Mouse (Mus musculus) forebrain, embryonic 10.5 days (tissue): Measurements from ENCODE around the gene Nfix. TPM values are rescaled to one million over a fixed set of nuclear protein-coding genes. Genes with fewer than 3 reads are reported as not detected.

Source experiments
- DNase-seq: peaks from one replicate; pipeline ENCODE4 v3.0.0-alpha.2; 2017; ENCODE audit warnings: low spot score; ENCODE audit errors: extremely low spot score
- H3K27ac ChIP-seq: fragments of 300-500 bp; sonication (generic); 2 replicates; pipeline ENCODE4 v1.5.1; 2016; ENCODE audit warnings: mild to moderate bottlenecking
- H3K27me3 ChIP-seq: fragments of 300-500 bp; sonication (generic); 2 replicates; pipeline ENCODE4 v1.6.1; 2016; ENCODE audit warnings: mild to moderate bottlenecking; ENCODE audit not compliant: poor library complexity, severe bottlenecking
- H3K36me3 ChIP-seq: fragments of 300-500 bp; sonication (generic); replicated peaks from 2 replicates; pipeline ENCODE4 v1.6.1; 2016; ENCODE audit warnings: mild to moderate bottlenecking, moderate library complexity
- H3K4me1 ChIP-seq: fragments of 300-500 bp; sonication (generic); 2 replicates; pipeline ENCODE4 v1.6.1; 2016
- H3K4me3 ChIP-seq: fragments of 300-500 bp; sonication (generic); 2 replicates; pipeline ENCODE4 v1.5.1; 2016; ENCODE audit warnings: mild to moderate bottlenecking, moderate library complexity
- H3K9me3 ChIP-seq: fragments of 300-500 bp; sonication (generic); 2 replicates; pipeline ENCODE4 v1.6.1; 2016; ENCODE audit warnings: mild to moderate bottlenecking, moderate library complexity
- WGBS: fragments of 180-500 bp; shearing (Covaris S2); methylation state at CpG from one replicate; pipeline ENCODE4 v1.1.7; 2016; 5-methylcytosine and 5-hydroxymethylcytosine counted together
- polyA plus RNA-seq: library from polyadenylated mRNA; unstranded; fragments of >200 nt; fragmentation: Nextera tagmentation; extraction: Ambion mirVana; gene quantifications from 2 replicates; pipeline ENCODE4 v1.2.1, GENCODE M21; 2016

The Nfix gene
- polyA plus RNA-seq, 1 experiment from 2014 or later = 1.8 TPM

DNA sequence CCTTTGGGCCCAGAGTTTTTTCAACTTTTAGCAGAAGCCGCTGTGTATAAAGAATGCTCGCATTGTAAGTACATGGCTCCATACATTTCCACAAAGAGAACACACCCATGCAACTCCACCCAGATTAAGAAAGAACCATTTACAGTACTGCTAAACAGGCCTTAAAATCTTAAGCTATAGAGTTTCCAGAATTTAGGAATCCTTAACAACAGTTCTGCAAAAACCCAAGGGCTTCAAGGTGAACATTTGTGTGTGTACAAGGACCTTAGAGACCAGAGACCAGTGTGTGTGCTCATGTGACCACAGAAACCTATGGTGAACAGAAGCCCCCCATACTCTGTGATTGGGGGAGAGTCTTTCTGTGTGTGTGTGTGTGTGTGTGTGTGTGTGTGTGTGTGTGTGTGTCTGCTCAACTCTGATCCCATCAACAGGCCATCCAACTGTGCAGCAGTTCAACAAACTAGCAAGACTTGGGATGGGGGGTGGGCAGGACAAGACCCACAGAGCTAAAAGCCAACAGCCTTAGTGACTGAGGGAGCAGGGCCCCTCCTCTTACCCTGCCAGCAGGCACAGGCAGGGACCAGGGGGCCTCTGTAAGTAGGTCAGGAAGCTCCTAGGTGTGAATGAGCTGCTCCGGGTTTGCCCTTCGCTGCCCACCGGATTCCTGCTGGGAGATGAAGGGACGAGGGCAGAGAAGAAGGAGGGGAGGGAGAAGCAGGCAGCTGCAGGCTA is 19.0 kb downstream of the Nfix start:
- peaks cover 100% of the 10 kb centered on the region for H3K27me3 ChIP-seq
- 3% methylated on average over 6 of the region's 6 CpGs for WGBS
- peaks cover 56% of the 10 kb centered on the region for H3K4me1 ChIP-seq
- no peak overlapping the region for H3K4me3 ChIP-seq
- peak; percentile 30 for DNase-seq
- H3K27ac ChIP-seq = no peak overlapping the region
- no peaks in the 10 kb centered on the region for H3K9me3 ChIP-seq
- no peaks in the 10 kb centered on the region for H3K36me3 ChIP-seq

DNA sequence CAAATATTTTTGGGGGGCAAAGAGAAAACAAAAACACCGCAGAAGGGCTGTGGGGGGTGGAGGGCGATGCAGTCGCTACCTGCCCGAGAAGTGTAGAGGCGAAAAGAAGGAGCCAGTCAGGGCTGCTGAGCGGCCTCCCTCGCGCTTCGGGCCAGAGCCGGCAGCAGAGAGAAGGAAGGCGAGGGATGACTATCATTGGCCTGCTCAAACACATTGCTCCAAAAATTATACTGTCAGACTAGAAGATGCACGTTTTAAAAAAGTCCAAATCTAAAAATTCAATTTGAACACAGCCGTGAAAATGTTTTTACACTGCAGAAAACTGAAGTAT is 20.0 kb downstream of the Nfix start:
- no peak for DNase-seq
- Histone ChIP-seq H3K9me3 (no peaks in the 10 kb centered on the region), H3K27me3 (peaks cover 100% of the 10 kb centered on the region), H3K4me3 (peak overlapping the region; percentile 18; the same call in 1 of the 2 replicates), H3K27ac (no peak overlapping the region), H3K4me1 (peaks cover 56% of the 10 kb centered on the region), H3K36me3 (no peaks in the 10 kb centered on the region)
- under 1% methylated on average over 13 of the region's 13 CpGs for WGBS

GRCm38 (mm10) chr8:84779519-84780224 is 20.5 kb downstream of the Nfix start:
- WGBS = 1% methylated on average over 19 of the region's 19 CpGs

GRCm38 (mm10) chr8:84778638-84779380 is 21.3 kb downstream of the Nfix start:
- DNase-seq = no peak

More at GRCm38 (mm10) chr8:84779519-84780224, 20.5 kb downstream of the Nfix start:
- Histone ChIP-seq H3K27me3 (peaks cover 100% of the 10 kb centered on the region), H3K4me3 (peak overlapping the region; percentile 18; the same call in 1 of the 2 replicates), H3K4me1 (peaks cover 58% of the 10 kb centered on the region), H3K9me3 (no peaks in the 10 kb centered on the region), H3K36me3 (no peaks in the 10 kb centered on the region), H3K27ac (peak overlapping the region; percentile 51; the same call in 1 of the 2 replicates)
- DNase-seq = peak; percentile 46

GRCm38 (mm10) chr8:84777899-84778637 is 22.1 kb downstream of the Nfix start:
- H3K9me3 ChIP-seq = no peaks in the 10 kb centered on the region
- peaks cover 100% of the 10 kb centered on the region for H3K27me3 ChIP-seq
- DNase-seq = no peak
- WGBS = 3% methylated on average over 10 of the region's 10 CpGs
- peaks cover 68% of the 10 kb centered on the region for H3K4me1 ChIP-seq
- no peak overlapping the region for H3K27ac ChIP-seq
- no peaks in the 10 kb centered on the region for H3K36me3 ChIP-seq
- no peak overlapping the region for H3K4me3 ChIP-seq

More at GRCm38 (mm10) chr8:84778638-84779380, 21.3 kb downstream of the Nfix start:
- Histone ChIP-seq H3K9me3 (no peaks in the 10 kb centered on the region), H3K27me3 (peaks cover 100% of the 10 kb centered on the region), H3K27ac (no peak overlapping the region), H3K4me1 (peaks cover 60% of the 10 kb centered on the region), H3K4me3 (no peak overlapping the region), H3K36me3 (no peaks in the 10 kb centered on the region)
- 2% methylated on average over 11 of the region's 11 CpGs for WGBS

GRCm38 (mm10) chr8:84776569-84776968 is 23.6 kb downstream of the Nfix start:
- no peaks in the 10 kb centered on the region for H3K9me3 ChIP-seq
- 0% methylated on average over 1 of the region's 1 CpGs for WGBS
- no peak overlapping the region for H3K4me3 ChIP-seq
- peaks cover 78% of the 10 kb centered on the region for H3K4me1 ChIP-seq
- DNase-seq = no peak
- H3K27ac ChIP-seq = no peak overlapping the region
- H3K36me3 ChIP-seq = no peaks in the 10 kb centered on the region
- H3K27me3 ChIP-seq = peaks cover 100% of the 10 kb centered on the region

- Histone ChIP-seq H3K27ac (peak overlapping the region; percentile 8; the same call in 1 of the 2 replicates), H3K4me1 (peaks cover 80% of the 10 kb centered on the region), H3K9me3 (no peaks in the 10 kb centered on the region), H3K4me3 (no peak overlapping the region), H3K36me3 (no peaks in the 10 kb centered on the region), H3K27me3 (peaks cover 100% of the 10 kb centered on the region)
- 3% methylated on average over 7 of the region's 7 CpGs for WGBS
- DNase-seq = no peak
These were observed 24.5 kb downstream of the Nfix start for GRCm38 (mm10) chr8:84775621-84776113.

GRCm38 (mm10) chr8:84775105-84775591 is 25.0 kb downstream of the Nfix start:
- Histone ChIP-seq H3K36me3 (no peaks in the 10 kb centered on the region), H3K4me3 (peak overlapping the region; percentile 11; the same call in 1 of the 2 replicates), H3K9me3 (no peaks in the 10 kb centered on the region), H3K4me1 (peaks cover 81% of the 10 kb centered on the region), H3K27ac (peak overlapping the region; percentile 8; the same call in 1 of the 2 replicates), H3K27me3 (peaks cover 100% of the 10 kb centered on the region)
- 2% methylated on average over 13 of the region's 13 CpGs for WGBS
- no peak for DNase-seq

DNA sequence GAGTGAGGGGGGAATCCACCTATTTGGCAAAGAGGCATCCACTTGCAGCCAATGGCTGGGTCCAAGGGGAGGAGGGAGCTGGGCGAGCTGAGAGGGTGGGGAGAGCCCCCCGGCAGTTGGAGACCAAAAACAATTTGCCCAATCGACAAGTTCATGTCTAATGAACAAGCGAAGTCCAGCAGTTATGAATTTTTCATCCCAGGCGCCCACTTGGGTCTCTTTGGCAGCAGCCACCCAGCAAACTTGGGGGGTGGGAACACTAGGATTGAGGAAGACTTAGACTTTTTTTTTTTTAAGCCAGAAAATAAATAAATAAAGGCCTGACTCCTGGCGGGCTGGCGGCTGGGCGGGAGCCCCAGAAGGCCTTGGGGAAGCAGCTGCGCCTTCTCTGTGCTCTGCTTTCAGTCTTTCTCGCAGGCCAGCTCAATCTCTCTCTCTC is 25.7 kb downstream of the Nfix start:
- no peaks in the 10 kb centered on the region for H3K36me3 ChIP-seq
- H3K27ac ChIP-seq = peak overlapping the region; percentile 74; the same call in 1 of the 2 replicates
- no peak for DNase-seq
- under 1% methylated on average over 10 of the region's 10 CpGs for WGBS
- peaks cover 81% of the 10 kb centered on the region for H3K4me1 ChIP-seq
- H3K27me3 ChIP-seq = peaks cover 100% of the 10 kb centered on the region
- peak overlapping the region; percentile 42; the same call in 1 of the 2 replicates for H3K4me3 ChIP-seq
- no peaks in the 10 kb centered on the region for H3K9me3 ChIP-seq

DNA sequence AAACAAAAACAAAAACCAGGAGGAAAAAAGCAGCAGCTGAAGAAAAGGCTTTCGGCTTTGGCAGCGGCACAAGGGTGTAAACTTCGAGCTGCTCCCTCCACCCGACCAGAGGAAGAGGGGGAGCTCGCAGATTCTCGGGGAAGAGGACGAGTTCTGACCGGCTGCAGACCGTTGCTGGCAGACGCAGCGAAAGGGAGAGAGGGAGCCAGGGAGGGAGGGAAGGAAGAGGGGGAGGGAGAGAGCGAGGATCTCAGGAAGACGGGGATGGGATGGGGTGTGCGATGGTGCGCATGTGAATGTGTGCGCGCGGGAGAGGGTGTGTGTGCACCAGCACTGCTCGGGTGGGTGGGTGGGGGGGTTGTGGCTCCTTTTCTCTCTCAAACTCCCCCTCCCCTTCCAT is 26.3 kb downstream of the Nfix start:
- Histone ChIP-seq H3K27ac (peak overlapping the region; percentile 74; the same call in 1 of the 2 replicates), H3K4me3 (peak overlapping the region; percentile 42), H3K27me3 (peaks cover 100% of the 10 kb centered on the region)

GRCm38 (mm10) chr8:84773304-84773703 is 26.8 kb downstream of the Nfix start:
- H3K4me1 ChIP-seq = peaks cover 75% of the 10 kb centered on the region

More for the DNA sequence above, 26.3 kb downstream of the Nfix start:
- peak; percentile 49 for DNase-seq
- no peaks in the 10 kb centered on the region for H3K36me3 ChIP-seq
- 0% methylated on average over 19 of the region's 19 CpGs for WGBS
- no peaks in the 10 kb centered on the region for H3K9me3 ChIP-seq
- H3K4me1 ChIP-seq = peaks cover 79% of the 10 kb centered on the region

More at GRCm38 (mm10) chr8:84773304-84773703, 26.8 kb downstream of the Nfix start:
- H3K27ac ChIP-seq = peak overlapping the region; percentile 74; the same call in 1 of the 2 replicates
- no peaks in the 10 kb centered on the region for H3K9me3 ChIP-seq
- no peaks in the 10 kb centered on the region for H3K36me3 ChIP-seq
- H3K27me3 ChIP-seq = peaks cover 100% of the 10 kb centered on the region
- H3K4me3 ChIP-seq = peak overlapping the region; percentile 42; the same call in 1 of the 2 replicates
- under 1% methylated on average over 9 of the region's 9 CpGs for WGBS
- DNase-seq = no peak
